Mouse (Mus musculus): Measurements from ENCODE around the gene Gdf10.

GRCm38 (mm10) chr14:33931853-33932252, 8.5 kb downstream of the Gdf10 start:
- no peak for TF ChIP-seq EP300 (IDR thresholded peaks at IDR 0.05; ENCODE audit: insufficient read depth, low read depth, low read length)
- no peak for TF ChIP-seq CTCF (IDR thresholded peaks at IDR 0.05)
